Mouse (Mus musculus) right cerebral cortex, postnatal 25 days (tissue): ENCODE measurements at regions not wholly inside any gene's neighbourhood (a gene's known extent, or its start where the extent isn't known, plus 50 kb on each side); places are given as distances from the start of the nearest gene placed in this dataset.
"Not testable (repeated sequence)": the region's sequence is repeated elsewhere in the genome, so short reads cannot be mapped to it uniquely, and the experiment has no call there.

ENCODE experiments used
- DNase-seq: peaks from one replicate; pipeline ENCODE4 v3.0.0; 2022

GRCm38 (mm10) chr13:61957197-61957596, 172.5 kb upstream of the Zfp808 start:
- not testable (repeated sequence) for DNase-seq

GRCm38 (mm10) chr13:61978856-61979255, 150.8 kb upstream of the Zfp808 start:
- DNase-seq: not testable (repeated sequence)

- DNase-seq: not testable (repeated sequence)
These were observed 133.2 kb upstream of the Zfp808 start for GRCm38 (mm10) chr13:61996519-61996918.

GRCm38 (mm10) chr13:61998803-61999202, 130.9 kb upstream of the Zfp808 start:
- DNase-seq: not testable (repeated sequence)

GRCm38 (mm10) chr13:62007321-62007720, 122.4 kb upstream of the Zfp808 start:
- not testable (repeated sequence) for DNase-seq

- peak; percentile 18 for DNase-seq
These were observed 114.1 kb upstream of the Zfp808 start for GRCm38 (mm10) chr13:62015424-62016167.

- DNase-seq: not testable (repeated sequence)
These were observed 113.6 kb upstream of the Zfp808 start for GRCm38 (mm10) chr13:62016168-62016502.

GRCm38 (mm10) chr13:62037646-62038045, 92.0 kb upstream of the Zfp808 start:
- DNase-seq: not testable (repeated sequence)

GRCm38 (mm10) chr13:62077951-62078671, 51.6 kb upstream of the Zfp808 start:
- not testable (repeated sequence) for DNase-seq

- DNase-seq: not testable (repeated sequence)
These were observed 50.8 kb upstream of the Zfp808 start for GRCm38 (mm10) chr13:62078893-62079292.
